Mouse (Mus musculus) erythroblast, adult 5-6 weeks (primary cell): ENCODE data around the gene Smdt1. TPM values are rescaled to one million over a fixed set of nuclear protein-coding genes. Genes with fewer than 3 reads are reported as not detected.

Experiments
- ATAC-seq: replicated peaks from 2 replicates; pipeline ENCODE4 v1.8.0; 2016; ENCODE audit warnings: moderate number of reproducible peaks, mild to moderate bottlenecking, moderate TSS enrichment, inconsistent platforms; ENCODE audit not compliant: poor library complexity, low FRiP score, severe bottlenecking
- total RNA-seq, 2 experiments: library from RNA; stranded (forward) in 1 of 2; stranded (reverse) in 1 of 2; fragments of 150-400 nt in 1 of 2; fragments of 200-764, 138-1000 nt in 1 of 2; gene quantifications; 2 replicates each; pipeline versions ENCODE4 v1.2.3 to v1.2.4; 2015 to 2017; ENCODE audit warnings: low replicate concordance in 2 of 2

The Smdt1 gene
- total RNA-seq (2015; ENCODE audit: low replicate concordance) (91.5 and 150 TPM in 2 replicates), total RNA-seq (2017; ENCODE audit: low replicate concordance) (42.7 and 69.4 TPM in 2 replicates)

DNA sequence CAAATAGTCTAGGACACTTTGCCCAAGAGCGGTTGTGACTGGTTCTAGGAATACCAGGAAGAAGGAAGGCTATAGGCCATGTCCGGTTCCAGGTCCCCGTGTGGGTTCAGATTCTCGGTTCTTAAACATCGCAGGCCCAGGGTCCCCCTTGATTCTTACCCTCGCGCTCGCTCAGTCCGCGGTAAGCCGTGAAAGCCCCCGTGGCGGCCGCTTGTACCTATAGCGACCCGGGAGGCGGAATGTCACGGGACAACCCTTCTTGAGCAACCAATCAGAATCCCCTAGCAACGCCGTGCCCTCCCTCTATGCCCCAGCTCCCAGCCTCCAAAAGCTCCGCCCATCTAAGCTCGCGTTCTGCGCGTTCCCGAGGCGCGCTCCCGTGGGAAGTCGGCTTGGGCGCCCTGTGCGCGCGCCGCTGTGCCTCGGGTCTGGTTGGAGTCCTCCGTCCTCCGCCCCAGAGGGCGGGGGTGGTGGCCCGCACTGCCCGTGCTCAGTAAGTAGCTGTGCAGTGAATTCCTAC, at the start of gene Smdt1, which contains the start of the genes Naga and Pheta2:
Gene Smdt1, plus strand, starts transcription at position 367 of the 520 bp plus-strand sequence.
Gene Naga, minus strand, starts transcription at position 333 of the 520 bp plus-strand sequence.
Gene Pheta2, plus strand, starts transcription at position 350 of the 520 bp plus-strand sequence.
- peak; percentile 68 for ATAC-seq

DNA sequence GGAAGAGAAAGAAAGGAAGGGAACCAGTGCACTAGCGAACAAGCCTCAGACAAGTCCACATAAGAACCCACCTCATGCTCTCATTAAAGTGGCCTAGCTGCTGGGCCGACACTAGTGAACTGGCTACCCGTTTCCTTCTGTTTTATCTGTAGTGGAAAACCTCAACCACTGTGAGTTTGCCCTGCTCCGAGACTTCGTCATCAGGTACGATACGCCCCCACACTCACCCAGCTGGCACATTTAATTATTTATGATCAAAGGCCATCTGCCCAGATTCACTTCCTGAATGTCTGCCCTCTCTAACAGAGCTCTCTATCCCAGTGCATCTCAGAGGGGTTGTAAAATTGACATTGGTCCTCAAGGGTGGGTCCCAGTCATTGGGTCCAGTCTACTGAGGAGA, 48.5 kb upstream of the Smdt1 start:
- ATAC-seq: no peak

- ATAC-seq: no peak
Measured at GRCm38 (mm10) chr15:82292851-82293250, 45.9 kb upstream of the Smdt1 start.

DNA sequence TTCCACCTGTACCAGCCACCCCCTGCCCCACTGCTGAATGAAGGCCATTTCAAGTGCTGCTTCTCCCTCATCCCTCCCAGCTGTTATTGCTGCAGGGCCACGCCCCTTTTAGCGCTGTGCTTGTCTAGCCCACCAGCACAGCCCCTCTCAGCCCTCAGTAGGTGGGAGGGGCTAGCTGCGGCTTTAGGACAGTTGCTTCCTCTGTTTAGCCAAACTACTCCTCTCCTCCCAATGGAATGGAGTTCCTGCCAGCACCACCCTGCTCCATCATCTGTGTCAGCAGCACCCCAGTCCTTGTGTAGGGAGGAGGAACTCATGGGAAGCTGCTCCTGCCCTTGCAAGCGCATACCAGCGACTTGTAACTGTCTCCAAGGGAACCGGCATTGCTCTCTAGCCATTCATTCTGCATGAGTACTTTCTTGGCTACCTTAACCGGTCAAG, 45.5 kb upstream of the Smdt1 start:
- no peak for ATAC-seq

GRCm38 (mm10) chr15:82294059-82294458, 44.7 kb upstream of the Smdt1 start:
- no peak for ATAC-seq

DNA sequence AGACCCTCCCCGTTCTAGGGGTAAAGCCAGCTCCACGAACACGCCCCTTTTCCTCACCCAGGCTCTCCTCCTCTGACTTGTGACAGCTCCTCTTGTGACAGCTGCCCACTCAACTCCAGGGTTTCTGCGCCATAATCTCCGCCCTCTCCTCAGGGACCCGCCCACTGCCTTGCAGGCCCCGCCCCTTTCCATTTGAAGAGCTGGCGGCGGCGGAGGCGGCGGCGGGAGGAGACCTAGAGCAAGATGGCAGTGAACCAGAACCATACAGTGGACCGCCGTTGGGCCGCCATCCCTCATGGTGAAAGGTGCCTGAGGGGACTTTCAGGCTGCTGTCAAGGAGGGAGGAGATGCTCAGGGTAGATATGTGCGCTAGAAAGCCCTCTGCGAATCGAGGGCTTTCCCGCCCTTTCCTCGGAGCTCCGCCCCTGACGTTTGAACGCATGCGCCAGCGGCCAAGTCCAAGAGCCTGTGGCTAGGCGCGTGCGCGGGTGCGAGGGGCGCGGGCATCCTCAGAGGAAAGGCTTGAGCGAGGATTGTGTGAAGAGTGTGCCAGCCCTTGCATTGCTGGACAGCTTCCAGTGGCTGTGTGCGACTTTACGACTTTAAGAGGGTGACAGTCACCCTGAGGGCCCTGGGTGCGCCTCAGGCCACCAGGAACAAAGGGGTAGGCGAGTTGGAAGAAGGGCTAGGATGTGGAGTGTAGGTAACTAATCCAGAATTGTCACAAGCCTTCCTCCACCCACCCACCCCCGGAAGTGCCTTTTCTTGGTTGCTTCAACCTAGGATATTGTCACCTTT, 39.8 kb upstream of the Smdt1 start, which contains the start of gene Wbp2nl:
Gene Wbp2nl, plus strand, starts transcription at position 191 of the 798 bp plus-strand sequence.
- ATAC-seq: peak; percentile 55; the same call in 1 of the 2 replicates

- ATAC-seq: no peak
Measured at GRCm38 (mm10) chr15:82307107-82307506, 31.7 kb upstream of the Smdt1 start.

GRCm38 (mm10) chr15:82308416-82308815, 30.3 kb upstream of the Smdt1 start:
- ATAC-seq: no peak

GRCm38 (mm10) chr15:82317839-82318238, 20.9 kb upstream of the Smdt1 start:
- ATAC-seq: no peak

DNA sequence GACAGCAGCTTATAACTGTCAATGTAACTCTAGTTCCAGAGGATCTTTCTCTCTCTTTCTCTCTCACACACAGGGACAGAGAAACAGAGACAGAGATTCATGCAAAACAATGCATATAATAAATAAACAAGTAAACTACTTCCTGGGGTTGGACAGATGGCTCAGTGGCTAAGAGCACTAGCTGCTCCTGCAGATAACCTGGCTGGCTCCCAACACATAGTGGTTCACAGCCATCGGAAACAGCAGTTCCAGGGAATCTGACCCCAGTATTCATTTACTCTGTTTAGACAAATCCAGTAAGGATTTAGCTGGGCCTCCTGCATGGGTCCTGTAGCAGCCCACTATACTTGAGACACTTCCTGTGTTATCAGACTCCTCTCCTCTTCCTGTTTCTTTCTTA, 19.1 kb upstream of the Smdt1 start:
- no peak for ATAC-seq

GRCm38 (mm10) chr15:82322195-82322594, 16.6 kb upstream of the Smdt1 start:
- ATAC-seq: no peak

DNA sequence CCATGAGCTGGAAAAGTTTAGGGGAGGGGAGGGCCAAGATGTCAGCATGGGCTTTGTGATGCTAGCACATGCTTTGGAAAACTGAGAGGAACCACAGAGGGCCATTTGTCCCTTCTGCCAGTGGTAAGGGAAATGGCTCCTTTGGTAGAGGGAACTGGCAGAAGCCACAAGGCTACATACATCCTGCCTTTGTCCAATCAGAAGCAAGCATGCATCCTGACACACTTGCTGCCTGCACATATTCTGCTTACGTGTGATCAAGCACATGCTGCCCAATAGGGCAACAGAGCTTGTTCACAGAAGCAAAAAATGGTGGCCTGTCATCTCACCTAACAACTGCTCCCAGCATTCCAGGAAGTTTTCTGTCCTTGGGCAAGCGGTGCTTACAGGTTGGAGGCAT, 13.4 kb upstream of the Smdt1 start:
- no peak for ATAC-seq

GRCm38 (mm10) chr15:82335194-82335593, 3.6 kb upstream of the Smdt1 start:
- no peak for ATAC-seq

DNA sequence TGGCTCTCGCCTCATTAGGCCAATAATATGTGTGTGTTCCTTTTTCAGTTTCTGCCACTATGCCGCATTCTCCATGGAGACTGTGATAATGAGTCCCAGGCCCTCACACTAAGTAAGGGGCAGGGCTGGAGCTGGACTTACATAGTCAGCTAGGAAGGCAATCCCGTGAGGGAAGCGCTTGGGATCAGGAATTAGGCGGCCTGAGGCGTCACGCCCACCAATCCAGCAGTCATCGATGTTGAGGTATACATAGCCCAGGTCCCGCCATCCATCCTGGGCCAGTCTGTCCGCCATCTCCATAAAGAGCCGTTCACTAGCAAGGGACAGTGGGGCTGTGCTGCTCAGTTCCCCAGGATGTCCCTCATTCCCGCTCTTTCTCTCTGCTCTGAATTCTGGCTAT, 2.1 kb upstream of the Smdt1 start:
- ATAC-seq: no peak

DNA sequence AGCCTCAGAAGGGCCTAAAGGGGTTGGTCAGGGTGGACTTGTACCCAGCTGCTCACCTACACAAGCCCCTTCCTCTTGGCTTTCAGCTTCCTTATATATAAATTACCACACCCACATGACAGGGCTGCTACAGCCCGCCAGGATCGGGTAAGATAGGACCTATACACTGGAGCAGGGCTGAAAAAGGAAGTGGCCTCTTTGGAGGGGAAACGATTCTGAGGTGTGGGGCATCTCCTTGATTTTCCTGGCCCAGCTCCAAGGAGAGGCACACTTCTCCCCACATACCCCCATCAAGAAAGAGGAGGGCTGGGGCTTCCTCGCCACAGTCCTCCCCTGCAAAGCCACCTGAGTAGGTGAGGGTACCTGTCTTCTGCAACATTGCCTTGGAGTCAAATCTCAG, 884 bp upstream of the Smdt1 start:
- ATAC-seq: no peak

DNA sequence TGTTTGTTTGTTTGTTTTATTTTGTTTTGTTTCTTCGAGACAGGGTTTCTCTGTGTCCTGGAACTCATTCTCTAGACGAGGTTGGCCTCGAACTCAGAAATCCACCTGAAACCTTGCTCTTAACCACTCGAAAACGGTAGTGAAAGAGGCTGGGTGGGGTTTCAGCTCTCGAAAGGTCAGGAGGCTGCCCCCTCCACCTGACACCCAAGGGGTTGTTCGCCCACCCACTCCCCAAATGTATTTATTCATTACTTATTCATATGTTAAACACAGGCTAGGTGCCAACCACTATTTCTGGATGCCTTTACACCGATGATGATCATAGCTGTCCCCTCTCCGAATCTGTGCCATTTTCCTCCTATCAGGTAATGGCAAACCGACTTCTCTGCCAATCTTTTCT, 391 bp downstream of the Smdt1 start:
- no peak for ATAC-seq

- no peak for ATAC-seq
Measured at GRCm38 (mm10) chr15:82339634-82340254, 985 bp downstream of the Smdt1 start.

- 0 out of 2 replicates have a peak, but pooled peaks have one; percentile 7 for ATAC-seq
Measured at GRCm38 (mm10) chr15:82340414-82341035, 1.8 kb downstream of the Smdt1 start.

DNA sequence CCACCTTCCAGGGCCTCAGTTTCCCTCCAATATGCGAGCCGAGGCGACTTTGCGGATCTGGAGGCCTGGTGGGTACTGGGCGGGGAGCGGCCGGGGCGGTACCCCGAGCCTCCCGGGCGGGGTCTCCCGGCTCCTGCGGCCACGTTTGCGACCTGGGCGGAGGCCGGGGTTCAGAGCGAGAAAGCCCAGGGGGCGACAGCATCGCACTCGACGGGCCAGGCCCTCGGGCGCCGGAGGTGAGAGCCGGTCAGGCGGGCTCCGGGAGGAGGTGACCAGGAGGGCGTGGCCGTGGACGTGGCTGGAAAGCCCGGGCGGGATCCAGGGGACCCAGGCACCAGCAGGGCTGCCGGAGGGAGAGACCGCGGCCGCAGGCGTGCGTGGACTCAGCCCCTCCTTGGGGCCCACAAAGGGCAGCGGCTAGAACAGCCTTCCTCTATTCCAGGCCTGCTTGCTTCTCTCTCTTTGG, 2.3 kb downstream of the Smdt1 start:
- ATAC-seq: peak; percentile 24
